Mouse (Mus musculus) forebrain, embryonic 12.5 days (tissue): ENCODE measurements around the gene Rhobtb3. TPM values are rescaled to one million over a fixed set of nuclear protein-coding genes. Genes with fewer than 3 reads are reported as not detected.

ENCODE experiments used
- ATAC-seq: fragments of 200-750 bp; cut with Nextera tagmentation; 2 replicates; pipeline ENCODE4 v1.8.0; 2017; ENCODE audit warnings: moderate TSS enrichment; ENCODE audit not compliant: low FRiP score
- H3K27ac ChIP-seq: fragments of 300-500 bp; sonication (generic); 2 replicates; pipeline ENCODE4 v1.5.1; 2016; ENCODE audit warnings: mild to moderate bottlenecking
- H3K27me3 ChIP-seq: fragments of 300-500 bp; sonication (generic); 2 replicates; pipeline ENCODE4 v1.6.1; 2016; ENCODE audit warnings: mild to moderate bottlenecking
- H3K36me3 ChIP-seq: fragments of 300-500 bp; sonication (generic); replicated peaks from 2 replicates; pipeline ENCODE4 v1.6.1; 2016; ENCODE audit warnings: mild to moderate bottlenecking
- H3K4me1 ChIP-seq: fragments of 300-500 bp; sonication (generic); 2 replicates; pipeline ENCODE4 v1.6.1; 2016
- H3K4me2 ChIP-seq: fragments of 300-500 bp; sonication (generic); 2 replicates; pipeline ENCODE4 v1.6.1; 2016; ENCODE audit warnings: mild to moderate bottlenecking, moderate library complexity
- H3K4me3 ChIP-seq: fragments of 300-500 bp; sonication (generic); replicated peaks from 2 replicates; pipeline ENCODE4 v1.5.1; 2016; ENCODE audit warnings: mild to moderate bottlenecking
- H3K9ac ChIP-seq: fragments of 300-500 bp; sonication (generic); 2 replicates; pipeline ENCODE4 v1.6.1; 2016; ENCODE audit warnings: mild to moderate bottlenecking
- H3K9me3 ChIP-seq: fragments of 300-500 bp; sonication (generic); 2 replicates; pipeline ENCODE4 v1.6.1; 2016
- WGBS: fragments of 180-500 bp; shearing (Covaris S2); methylation state at CpG from one replicate; pipeline ENCODE4 v1.1.7; 2016; 5-methylcytosine and 5-hydroxymethylcytosine counted together
- polyA plus RNA-seq: library from polyadenylated mRNA; unstranded; fragments of >200 nt; fragmentation: Nextera tagmentation; extraction: Ambion mirVana; gene quantifications from 2 replicates; pipeline ENCODE4 v1.2.1, GENCODE M21; 2016

Rhobtb3 gene
- polyA plus RNA-seq, 1 experiment from 2014 or later, result 60.5 TPM

DNA sequence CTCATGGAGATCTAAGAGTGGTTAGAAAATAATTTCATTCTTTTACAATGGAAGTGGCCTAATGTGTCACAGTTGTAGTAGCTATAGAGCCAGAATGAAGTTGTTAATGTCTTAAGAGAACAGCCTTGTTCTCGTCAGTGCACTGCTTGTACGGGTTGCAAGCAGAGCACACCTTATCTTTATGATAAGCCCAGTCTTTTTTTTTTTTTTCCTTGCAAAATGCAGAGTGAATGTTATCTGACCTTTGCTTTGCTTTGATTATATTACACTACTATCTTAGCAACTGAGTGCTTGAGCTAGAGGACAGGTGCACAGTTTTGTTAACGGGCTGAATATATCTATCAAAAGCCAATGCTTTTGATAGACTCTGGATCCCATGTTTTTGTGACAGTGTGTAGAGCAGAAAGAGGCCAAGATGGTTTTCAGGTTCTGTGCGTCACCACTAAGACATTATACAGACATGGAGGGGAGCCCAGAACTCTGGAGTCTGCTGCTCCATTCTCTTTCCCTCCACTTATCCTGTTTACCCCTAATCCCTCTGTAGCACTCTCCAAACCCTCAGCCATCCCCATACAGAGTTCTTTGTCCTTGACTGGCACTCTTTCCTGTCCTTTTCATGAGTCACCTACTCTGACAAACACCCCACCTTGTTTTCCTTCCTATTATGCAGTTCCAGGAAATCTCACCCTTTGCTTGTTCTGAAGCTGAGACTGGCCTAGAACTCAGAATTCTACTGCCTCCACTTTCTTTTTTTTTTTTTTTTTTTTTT is 68.9 kb downstream of the Rhobtb3 start:
- Histone ChIP-seq H3K9ac (no peak overlapping the region), H3K36me3 (peaks cover 47% of the 10 kb centered on the region), H3K27me3 (no peaks in the 10 kb centered on the region), H3K27ac (no peak overlapping the region), H3K4me1 (no peaks in the 10 kb centered on the region), H3K9me3 (no peaks in the 10 kb centered on the region), H3K4me3 (no peak overlapping the region), H3K4me2 (no peak overlapping the region)
- no peak for ATAC-seq
- WGBS, result 90% methylated on average over 4 of the region's 4 CpGs

DNA sequence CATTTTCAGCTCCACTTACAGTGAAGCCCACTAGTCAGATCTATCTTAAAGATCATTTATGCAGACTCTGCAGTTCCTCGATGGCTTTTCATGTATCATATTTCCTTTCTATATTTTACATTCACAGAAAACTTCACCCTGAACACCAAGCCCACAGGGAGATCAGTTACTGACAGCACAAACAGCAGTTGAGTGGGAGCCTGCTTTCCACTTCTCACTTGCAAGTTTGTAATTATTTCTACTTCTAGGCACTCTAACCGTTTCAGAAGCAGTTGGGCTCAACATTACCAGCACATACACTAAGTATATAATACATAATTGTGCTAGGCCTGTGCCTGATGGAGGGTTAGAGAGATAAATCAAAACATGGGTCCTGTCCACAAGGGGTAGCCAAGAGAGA is 75.8 kb downstream of the Rhobtb3 start:
- Histone ChIP-seq H3K9me3 (no peaks in the 10 kb centered on the region), H3K4me2 (no peak overlapping the region), H3K9ac (no peak overlapping the region), H3K36me3 (peaks cover 10% of the 10 kb centered on the region), H3K27me3 (no peaks in the 10 kb centered on the region), H3K4me1 (no peaks in the 10 kb centered on the region), H3K27ac (no peak overlapping the region), H3K4me3 (no peak overlapping the region)
- ATAC-seq, result no peak
- WGBS, result 91% methylated on average over 2 of the region's 2 CpGs

DNA sequence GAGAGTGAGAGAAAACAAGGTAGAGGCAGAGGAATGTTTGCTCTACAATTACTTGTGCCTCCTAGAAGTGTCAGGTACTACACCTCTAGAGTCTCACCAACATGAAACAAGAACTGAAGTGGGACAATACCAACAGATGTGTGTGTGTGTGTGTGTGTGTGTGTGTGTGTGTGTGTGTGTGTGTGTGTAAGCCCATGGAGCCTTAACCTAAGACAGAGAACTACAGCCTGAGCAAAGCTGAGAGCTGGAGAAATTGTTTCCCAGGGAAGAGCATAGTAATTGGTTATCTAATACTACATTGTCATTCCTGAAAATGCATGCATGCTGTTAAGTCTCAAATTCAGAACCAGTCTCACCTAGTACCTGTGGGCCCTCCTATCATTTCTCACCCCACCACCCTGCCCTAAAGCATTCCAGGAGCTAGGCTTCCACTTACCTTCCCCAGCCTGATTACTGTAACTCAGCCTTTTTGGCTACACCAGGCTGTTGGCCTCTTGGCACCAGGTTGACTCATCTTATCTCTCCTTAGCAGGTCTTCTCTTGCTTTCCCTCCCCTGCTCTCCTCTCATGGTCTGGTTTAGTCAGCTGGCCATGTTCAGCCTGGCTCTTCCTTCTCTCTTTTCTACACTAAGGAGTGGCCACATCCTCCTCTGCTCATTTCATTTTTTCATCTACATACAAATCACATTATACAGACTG is 78.1 kb downstream of the Rhobtb3 start:
- H3K36me3 ChIP-seq, result peaks cover 3% of the 10 kb centered on the region; the same call in 1 of the 2 replicates
- no peak for ATAC-seq

DNA sequence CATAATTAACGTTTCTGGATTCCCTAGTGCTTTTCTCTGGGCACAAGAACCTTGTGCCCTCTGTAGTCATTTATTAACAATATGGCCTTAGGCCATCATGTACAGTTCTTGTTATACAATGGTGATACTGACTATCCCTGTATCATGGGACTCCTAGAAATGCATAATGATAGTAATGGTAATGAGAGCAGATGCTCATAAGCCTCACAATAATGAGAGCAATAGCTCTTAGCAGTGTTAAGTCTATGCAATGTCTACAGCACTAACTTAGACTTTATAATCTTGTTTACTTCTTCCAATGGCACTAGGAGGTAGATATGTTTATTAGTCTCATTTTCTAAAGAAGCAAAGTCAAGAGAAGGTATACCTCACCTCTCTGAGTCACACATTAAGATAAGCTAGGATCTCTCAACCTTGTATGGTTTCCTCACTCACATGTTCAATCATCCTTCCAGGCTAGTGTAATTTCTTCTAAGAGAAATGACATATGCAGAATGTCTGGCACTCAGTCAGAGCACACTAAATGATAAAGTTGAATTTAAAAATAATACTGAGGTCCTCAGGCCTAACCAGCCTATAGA is 84.4 kb downstream of the Rhobtb3 start:
- 78% methylated on average over 1 of the region's 1 CpGs for WGBS
- Histone ChIP-seq H3K9ac (no peak overlapping the region), H3K27me3 (no peaks in the 10 kb centered on the region), H3K4me3 (no peak overlapping the region), H3K36me3 (no peaks in the 10 kb centered on the region), H3K27ac (no peak overlapping the region), H3K4me2 (no peak overlapping the region), H3K9me3 (no peaks in the 10 kb centered on the region), H3K4me1 (no peaks in the 10 kb centered on the region)
- ATAC-seq, result no peak

More for the DNA sequence above, 78.1 kb downstream of the Rhobtb3 start:
- no peaks in the 10 kb centered on the region for H3K4me1 ChIP-seq
- no peak overlapping the region for H3K4me2 ChIP-seq
- H3K27me3 ChIP-seq, result no peaks in the 10 kb centered on the region
- H3K9me3 ChIP-seq, result no peaks in the 10 kb centered on the region
- no peak overlapping the region for H3K9ac ChIP-seq
- no peak overlapping the region for H3K4me3 ChIP-seq
- no peak overlapping the region for H3K27ac ChIP-seq

DNA sequence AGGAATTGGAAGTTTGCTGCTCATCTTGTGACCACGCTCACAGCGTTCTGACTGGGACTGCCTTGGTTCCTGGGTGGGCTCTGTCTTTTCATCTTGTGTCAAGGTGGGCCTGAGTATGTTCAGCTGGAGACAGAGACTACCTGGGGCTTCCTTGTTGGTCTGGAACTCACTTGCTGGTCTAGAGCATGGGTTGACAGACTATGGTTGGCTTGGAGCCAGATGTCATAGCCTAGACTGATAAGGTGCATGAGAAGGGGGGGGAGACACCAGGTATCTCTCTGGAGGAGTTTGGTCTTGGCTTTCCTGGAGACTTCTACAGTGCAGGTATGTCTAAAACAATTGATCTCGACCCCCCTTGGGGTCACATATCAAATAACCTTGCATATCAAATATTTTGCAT is 90.6 kb downstream of the Rhobtb3 start:
- no peaks in the 10 kb centered on the region for H3K36me3 ChIP-seq
- 83% methylated on average over 3 of the region's 3 CpGs for WGBS
- no peak for ATAC-seq

DNA sequence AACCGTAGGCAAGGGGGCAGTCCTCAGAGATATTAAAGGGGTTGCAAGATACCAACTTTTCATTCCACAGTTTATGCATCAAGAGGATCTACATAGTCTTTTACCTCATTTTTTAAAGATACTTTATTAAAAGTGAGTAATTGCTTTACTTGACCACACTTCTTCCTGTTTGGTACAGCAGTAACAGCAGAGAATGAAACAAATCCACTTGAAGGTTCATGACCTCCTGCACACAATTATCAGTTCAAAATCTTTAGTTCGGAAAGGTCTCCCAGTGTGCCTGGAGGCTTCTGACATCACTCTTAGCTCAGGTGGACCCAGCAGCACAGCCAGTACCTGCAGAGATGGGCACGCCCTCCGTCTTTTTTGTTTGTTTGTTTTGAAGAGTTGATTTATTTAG is 91.7 kb downstream of the Rhobtb3 start:
- 91% methylated on average over 4 of the region's 4 CpGs for WGBS

More for the DNA sequence above, 90.6 kb downstream of the Rhobtb3 start:
- Histone ChIP-seq H3K4me1 (no peaks in the 10 kb centered on the region), H3K9ac (no peak overlapping the region), H3K27me3 (no peaks in the 10 kb centered on the region), H3K4me3 (no peak overlapping the region), H3K27ac (no peak overlapping the region), H3K4me2 (no peak overlapping the region), H3K9me3 (no peaks in the 10 kb centered on the region)

DNA sequence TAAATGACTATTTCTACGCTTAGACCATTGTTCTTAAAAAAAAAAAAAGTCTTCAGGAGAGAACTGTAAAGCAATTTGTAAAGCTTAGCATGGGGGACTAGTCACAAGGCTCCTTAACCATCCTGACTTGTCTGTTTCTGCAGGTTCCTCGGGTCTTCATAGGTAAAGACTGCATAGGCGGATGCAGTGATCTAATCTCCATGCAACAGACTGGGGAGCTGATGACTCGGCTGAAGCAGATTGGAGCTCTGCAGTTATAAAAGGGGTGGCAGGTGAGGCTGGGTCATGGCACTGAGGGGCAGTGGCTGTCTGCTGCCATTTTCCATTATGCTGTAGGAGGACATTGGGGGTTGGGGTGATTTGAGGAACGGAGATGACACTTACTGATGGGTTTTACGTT is 96.7 kb downstream of the Rhobtb3 start:
- Histone ChIP-seq H3K4me3 (no peak overlapping the region), H3K27ac (no peak overlapping the region), H3K4me2 (no peak overlapping the region), H3K4me1 (peaks cover 4% of the 10 kb centered on the region; the same call in 1 of the 2 replicates), H3K9me3 (no peaks in the 10 kb centered on the region), H3K9ac (no peak overlapping the region), H3K36me3 (no peaks in the 10 kb centered on the region), H3K27me3 (no peaks in the 10 kb centered on the region)
- ATAC-seq, result no peak
- 84% methylated on average over 6 of the region's 6 CpGs for WGBS

More for the DNA sequence above, 91.7 kb downstream of the Rhobtb3 start:
- Histone ChIP-seq H3K9me3 (no peaks in the 10 kb centered on the region), H3K4me3 (no peak overlapping the region), H3K4me2 (no peak overlapping the region), H3K27me3 (no peaks in the 10 kb centered on the region), H3K27ac (no peak overlapping the region), H3K36me3 (no peaks in the 10 kb centered on the region), H3K9ac (no peak overlapping the region), H3K4me1 (no peaks in the 10 kb centered on the region)
- ATAC-seq, result no peak

DNA sequence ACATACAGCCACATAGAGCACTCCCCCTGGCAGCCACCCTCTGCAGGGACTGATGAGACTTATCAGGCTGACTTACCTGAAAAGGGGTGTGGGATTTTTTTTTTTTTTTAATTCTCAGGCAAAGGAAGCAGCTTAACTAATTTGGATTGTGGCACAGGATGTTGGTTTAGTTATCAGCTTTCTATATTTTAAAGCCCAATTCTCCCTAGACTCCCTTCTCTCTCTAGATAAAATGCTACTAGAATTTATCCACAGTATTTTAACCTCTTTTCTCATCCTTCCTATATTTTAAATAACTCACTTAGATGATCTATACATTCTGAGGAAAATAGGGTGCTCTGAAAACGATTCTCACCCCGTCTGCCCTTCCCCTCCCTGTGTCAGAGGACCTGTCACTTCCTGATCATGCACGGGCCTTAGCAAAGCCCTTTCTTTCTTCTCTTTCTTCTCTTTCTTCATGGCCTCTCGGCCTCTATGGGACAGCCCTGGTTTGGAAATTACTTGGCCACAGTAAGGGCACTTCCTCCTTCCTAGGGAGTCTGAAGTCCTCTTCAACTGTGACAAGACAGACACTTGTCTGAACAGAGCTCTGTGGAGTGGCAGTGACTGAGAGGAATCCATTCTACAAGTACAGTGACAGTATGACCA is 98.1 kb downstream of the Rhobtb3 start:
- Histone ChIP-seq H3K4me2 (no peak overlapping the region), H3K9ac (no peak overlapping the region), H3K9me3 (no peaks in the 10 kb centered on the region), H3K27me3 (no peaks in the 10 kb centered on the region), H3K27ac (no peak overlapping the region), H3K36me3 (no peaks in the 10 kb centered on the region), H3K4me3 (no peak overlapping the region), H3K4me1 (peaks cover 17% of the 10 kb centered on the region)
- no peak for ATAC-seq
- WGBS, result 66% methylated on average over 4 of the region's 4 CpGs

DNA sequence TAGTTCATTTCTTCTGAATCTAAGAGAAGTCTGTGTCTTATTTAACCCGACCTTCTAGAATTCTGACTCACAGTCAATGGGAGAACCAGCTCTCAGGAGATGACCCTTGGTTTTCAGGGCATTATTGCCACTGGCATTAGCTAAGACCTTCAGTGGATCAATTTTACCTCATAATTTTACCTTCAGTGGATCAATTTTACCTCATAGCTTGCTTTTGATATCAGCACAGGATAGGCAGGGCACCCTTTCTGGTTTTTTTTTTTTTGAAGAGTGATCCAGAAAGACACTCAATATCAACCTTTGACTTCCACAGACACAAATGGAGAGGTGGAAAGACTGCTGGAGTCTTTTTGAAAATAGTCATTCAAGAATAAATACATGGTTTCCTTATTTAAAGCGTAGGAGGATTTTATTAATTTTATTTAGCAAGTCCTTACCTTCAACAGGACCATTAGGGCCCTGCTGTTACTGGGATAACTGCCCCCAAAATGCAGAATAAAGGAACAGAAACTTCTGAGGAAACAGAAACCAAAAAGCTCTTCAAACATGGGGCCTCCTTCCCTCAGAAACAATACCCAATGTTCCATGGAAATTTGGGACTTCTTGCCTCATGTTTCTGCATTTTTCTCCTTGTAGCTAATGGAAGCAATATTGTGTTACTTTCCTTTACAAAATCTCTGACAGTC is 98.7 kb downstream of the Rhobtb3 start:
- H3K27me3 ChIP-seq, result no peaks in the 10 kb centered on the region
- no peak for ATAC-seq
- H3K4me3 ChIP-seq, result no peak overlapping the region
- 93% methylated on average over 2 of the region's 2 CpGs for WGBS
- H3K9me3 ChIP-seq, result no peaks in the 10 kb centered on the region
- no peak overlapping the region for H3K27ac ChIP-seq
- no peak overlapping the region for H3K9ac ChIP-seq
- peaks cover 23% of the 10 kb centered on the region for H3K4me1 ChIP-seq
- no peaks in the 10 kb centered on the region for H3K36me3 ChIP-seq
- no peak overlapping the region for H3K4me2 ChIP-seq

DNA sequence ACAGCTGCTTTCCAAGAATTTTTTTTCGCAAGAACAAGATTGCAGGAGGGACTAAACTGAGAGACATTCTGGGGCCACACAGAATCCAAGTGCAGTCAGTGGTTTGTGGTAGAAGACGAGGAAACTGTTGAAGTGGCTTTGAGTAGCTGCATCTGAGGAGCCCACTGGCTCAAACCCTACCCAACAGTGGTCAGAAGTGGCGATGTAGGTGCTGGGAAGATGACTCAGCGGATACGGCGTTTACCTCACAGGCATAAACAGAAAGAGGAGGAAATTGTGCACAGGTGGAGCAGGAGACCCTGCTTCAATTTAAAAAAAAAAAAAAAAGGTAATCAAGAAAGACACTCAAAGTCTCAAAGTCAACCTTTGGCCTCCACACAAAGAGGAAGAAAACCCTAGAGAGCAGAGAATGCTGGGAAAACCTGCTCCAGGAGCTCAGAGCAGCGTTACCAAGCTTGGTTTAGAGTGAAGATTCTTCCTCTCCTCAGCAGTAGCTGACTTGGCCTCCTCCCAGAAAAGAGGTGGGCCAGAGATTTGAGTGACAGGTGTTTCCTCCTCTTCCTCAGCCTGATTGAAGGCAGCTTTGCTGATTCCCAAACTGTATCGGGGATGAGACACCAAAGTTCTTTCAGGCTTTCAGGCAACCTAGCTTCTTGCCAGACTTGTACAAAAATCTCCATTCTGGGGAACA is 99.6 kb downstream of the Rhobtb3 start:
- Histone ChIP-seq H3K9me3 (no peaks in the 10 kb centered on the region), H3K36me3 (no peaks in the 10 kb centered on the region), H3K4me3 (no peak overlapping the region), H3K27ac (no peak overlapping the region), H3K27me3 (no peaks in the 10 kb centered on the region), H3K4me2 (no peak overlapping the region), H3K9ac (no peak overlapping the region), H3K4me1 (peaks cover 23% of the 10 kb centered on the region)
- no peak for ATAC-seq
- 87% methylated on average over 8 of the region's 8 CpGs for WGBS

DNA sequence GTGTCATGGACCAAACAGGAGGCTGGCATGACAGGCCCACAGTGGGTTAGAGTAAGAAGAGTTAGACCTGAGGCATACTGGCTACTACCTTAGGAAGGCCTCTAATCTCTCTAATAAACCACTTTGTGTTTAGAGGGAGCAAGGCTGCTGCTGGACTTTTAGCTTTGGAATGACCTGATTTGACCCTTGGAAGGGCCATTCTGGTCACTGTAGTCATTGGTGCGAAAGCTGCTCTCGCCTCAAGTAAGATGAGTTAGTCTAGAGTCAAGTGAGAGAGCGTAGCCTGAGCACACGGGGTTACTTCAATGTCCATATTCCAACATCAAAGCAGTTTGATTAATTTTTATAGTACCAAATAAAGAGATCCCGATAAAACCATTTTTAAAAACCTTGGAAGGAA is 100.4 kb downstream of the Rhobtb3 start:
- peaks cover 23% of the 10 kb centered on the region for H3K4me1 ChIP-seq
- no peaks in the 10 kb centered on the region for H3K36me3 ChIP-seq
- no peak overlapping the region for H3K4me3 ChIP-seq
- no peak overlapping the region for H3K9ac ChIP-seq
- 91% methylated on average over 5 of the region's 5 CpGs for WGBS
- H3K9me3 ChIP-seq, result no peaks in the 10 kb centered on the region
- H3K27me3 ChIP-seq, result no peaks in the 10 kb centered on the region
- ATAC-seq, result no peak
- no peak overlapping the region for H3K27ac ChIP-seq
- no peak overlapping the region for H3K4me2 ChIP-seq
